Mouse (Mus musculus): Measurements from ENCODE around the gene Stac3. TPM values are rescaled to one million over a fixed set of nuclear protein-coding genes. Genes with fewer than 3 reads are reported as not detected.

Gene Stac3
- polyA plus RNA-seq, 1 experiment from 2014 or later = 1.1 TPM

GRCm38 (mm10) chr10:127511634-127512306, 10.3 kb downstream of the Stac3 start:
- peak overlapping the region; percentile 98 for H3K27ac ChIP-seq
- H3K9ac ChIP-seq = peak overlapping the region; percentile 77
- H3K4me3 ChIP-seq = peak overlapping the region; percentile 45
- WGBS = 0% methylated on average over 30 of the region's 46 CpGs
- no peaks in the 10 kb centered on the region for H3K9me3 ChIP-seq (replicated peaks)
- peak overlapping the region; percentile 89 for H3K4me2 ChIP-seq
- H3K27me3 ChIP-seq = peaks cover 45% of the 10 kb centered on the region
- H3K4me1 ChIP-seq = peaks cover 86% of the 10 kb centered on the region
- ATAC-seq = no peak
- no peaks in the 10 kb centered on the region for H3K36me3 ChIP-seq (ENCODE audit: poor library complexity, severe bottlenecking)

GRCm38 (mm10) chr10:127512307-127512666, 10.8 kb downstream of the Stac3 start:
- Histone ChIP-seq H3K27ac (peak overlapping the region; percentile 98), H3K4me1 (peaks cover 91% of the 10 kb centered on the region), H3K27me3 (peaks cover 44% of the 10 kb centered on the region), H3K36me3 (ENCODE audit: poor library complexity, severe bottlenecking) (peaks cover under 1% of the 10 kb centered on the region), H3K4me3 (peak overlapping the region; percentile 45), H3K4me2 (peak overlapping the region; percentile 89), H3K9me3 (replicated peaks) (no peaks in the 10 kb centered on the region), H3K9ac (peak overlapping the region; percentile 77)
- no peak for ATAC-seq
- WGBS = 2% methylated on average over 7 of the region's 7 CpGs

DNA sequence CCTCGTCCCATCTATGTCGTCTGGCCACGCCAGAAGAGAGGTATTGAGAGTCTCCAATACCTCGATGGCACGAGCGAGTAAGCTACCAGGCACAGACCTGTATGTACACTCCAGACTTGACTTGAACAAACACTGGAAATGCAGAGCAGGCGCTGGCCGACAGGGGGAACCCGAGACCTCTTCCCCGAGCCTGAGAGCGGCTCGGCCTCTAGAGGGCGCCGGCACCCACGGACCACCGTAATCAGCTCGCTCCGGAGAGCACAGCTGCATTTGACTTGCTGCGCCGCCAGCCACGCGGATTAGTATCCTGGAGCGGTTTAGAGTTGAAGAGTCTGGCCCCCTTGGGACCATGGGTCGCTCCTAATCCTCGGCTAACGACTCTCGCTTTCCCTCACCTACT, 11.3 kb downstream of the Stac3 start:
- Histone ChIP-seq H3K27me3 (peaks cover 43% of the 10 kb centered on the region), H3K4me1 (peaks cover 92% of the 10 kb centered on the region), H3K4me3 (peak overlapping the region; percentile 45), H3K36me3 (ENCODE audit: poor library complexity, severe bottlenecking) (peaks cover 6% of the 10 kb centered on the region), H3K4me2 (peak overlapping the region; percentile 89), H3K9ac (peak overlapping the region; percentile 77), H3K27ac (peak overlapping the region; percentile 98), H3K9me3 (replicated peaks) (no peaks in the 10 kb centered on the region)
- peak; percentile 17 for ATAC-seq
- under 1% methylated on average over 27 of the region's 27 CpGs for WGBS

GRCm38 (mm10) chr10:127513501-127514091, 12.1 kb downstream of the Stac3 start:
- ATAC-seq = no peak; the same call in 1 of the 2 replicates
- peak overlapping the region; percentile 43 for H3K9ac ChIP-seq
- H3K27me3 ChIP-seq = peaks cover 48% of the 10 kb centered on the region
- H3K4me3 ChIP-seq = peak overlapping the region; percentile 45
- H3K36me3 ChIP-seq (ENCODE audit: poor library complexity, severe bottlenecking) = peaks cover 14% of the 10 kb centered on the region
- WGBS = 0% methylated on average over 16 of the region's 16 CpGs
- H3K4me1 ChIP-seq = peaks cover 85% of the 10 kb centered on the region
- H3K27ac ChIP-seq = peak overlapping the region; percentile 78
- H3K4me2 ChIP-seq = peak overlapping the region; percentile 89
- H3K9me3 ChIP-seq (replicated peaks) = no peaks in the 10 kb centered on the region

DNA sequence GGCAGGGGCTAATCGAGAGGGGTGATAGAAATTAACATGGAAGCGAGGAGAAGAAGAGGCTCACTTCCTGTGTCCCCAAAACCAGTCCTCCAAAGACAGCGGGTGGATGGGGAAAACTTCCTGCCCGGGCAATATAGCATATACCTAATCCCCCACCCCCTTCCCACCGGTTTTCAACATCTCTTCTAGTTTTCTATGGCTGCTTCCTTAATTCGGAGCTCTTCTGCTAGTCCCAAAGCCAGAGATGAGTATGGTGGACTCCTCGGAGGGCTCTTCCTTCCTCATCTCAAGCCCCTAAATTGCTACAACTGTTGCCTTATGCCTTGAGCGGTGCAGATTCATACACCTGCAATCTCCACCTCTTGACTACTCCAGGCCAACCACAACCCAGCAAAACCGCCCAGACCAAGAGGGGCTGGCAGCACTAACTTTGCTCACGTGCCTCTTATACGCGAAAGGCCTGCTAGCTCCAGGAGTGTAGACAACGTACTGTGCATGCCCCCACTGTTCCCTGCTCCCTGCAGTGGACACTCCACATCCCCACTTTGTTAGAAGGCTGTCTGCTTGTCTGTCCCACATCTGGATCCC, 12.7 kb downstream of the Stac3 start:
- H3K27me3 ChIP-seq = peaks cover 48% of the 10 kb centered on the region
- H3K27ac ChIP-seq = peak overlapping the region; percentile 78; the same call in 1 of the 2 replicates
- no peaks in the 10 kb centered on the region for H3K9me3 ChIP-seq (replicated peaks)
- H3K9ac ChIP-seq = peak overlapping the region; percentile 43; the same call in 1 of the 2 replicates
- WGBS = 9% methylated on average over 13 of the region's 13 CpGs
- no peak for ATAC-seq
- peak overlapping the region; percentile 89 for H3K4me2 ChIP-seq
- H3K4me1 ChIP-seq = peaks cover 80% of the 10 kb centered on the region
- peak overlapping the region; percentile 45; the same call in 1 of the 2 replicates for H3K4me3 ChIP-seq
- peaks cover 20% of the 10 kb centered on the region for H3K36me3 ChIP-seq (ENCODE audit: poor library complexity, severe bottlenecking)

DNA sequence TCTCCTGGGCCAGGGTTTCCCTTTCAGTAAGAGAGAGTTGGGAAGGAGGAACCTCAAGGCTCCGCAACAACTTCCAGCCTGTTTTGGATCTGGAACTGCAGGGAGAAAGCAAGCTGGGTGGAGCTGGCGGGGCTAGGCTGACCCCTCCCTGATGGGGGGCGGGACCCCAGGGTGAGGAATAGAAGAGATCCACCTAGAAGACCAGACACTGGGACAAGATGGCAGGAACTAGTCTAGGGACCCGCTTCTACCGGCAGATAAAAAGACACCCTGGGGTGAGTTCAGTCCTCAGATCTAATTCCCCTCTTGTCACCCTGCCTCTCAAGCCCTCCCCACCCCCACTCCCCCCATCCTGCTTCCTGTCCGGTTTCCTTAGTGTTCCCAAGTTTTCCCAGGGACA, 13.3 kb downstream of the Stac3 start, which contains the start of gene Ndufa4l2:
Ndufa4l2 (plus strand) TSS at position 204 of the 400 bp plus-strand sequence.
- Histone ChIP-seq H3K4me2 (peak within 1 kb of the TSS; percentile 89), H3K4me3 (peak within 1 kb of the TSS; percentile 45), H3K27ac (peak within 1 kb of the TSS; percentile 78), H3K9me3 (replicated peaks) (no peaks in the 10 kb centered on the region), H3K4me1 (peaks cover 75% of the 10 kb centered on the region), H3K9ac (peak within 1 kb of the TSS; percentile 43), H3K36me3 (ENCODE audit: poor library complexity, severe bottlenecking) (peaks cover 25% of the 10 kb centered on the region), H3K27me3 (peaks cover 48% of the 10 kb centered on the region)
- no peak for ATAC-seq
- 17% methylated on average over 6 of the region's 6 CpGs for WGBS

DNA sequence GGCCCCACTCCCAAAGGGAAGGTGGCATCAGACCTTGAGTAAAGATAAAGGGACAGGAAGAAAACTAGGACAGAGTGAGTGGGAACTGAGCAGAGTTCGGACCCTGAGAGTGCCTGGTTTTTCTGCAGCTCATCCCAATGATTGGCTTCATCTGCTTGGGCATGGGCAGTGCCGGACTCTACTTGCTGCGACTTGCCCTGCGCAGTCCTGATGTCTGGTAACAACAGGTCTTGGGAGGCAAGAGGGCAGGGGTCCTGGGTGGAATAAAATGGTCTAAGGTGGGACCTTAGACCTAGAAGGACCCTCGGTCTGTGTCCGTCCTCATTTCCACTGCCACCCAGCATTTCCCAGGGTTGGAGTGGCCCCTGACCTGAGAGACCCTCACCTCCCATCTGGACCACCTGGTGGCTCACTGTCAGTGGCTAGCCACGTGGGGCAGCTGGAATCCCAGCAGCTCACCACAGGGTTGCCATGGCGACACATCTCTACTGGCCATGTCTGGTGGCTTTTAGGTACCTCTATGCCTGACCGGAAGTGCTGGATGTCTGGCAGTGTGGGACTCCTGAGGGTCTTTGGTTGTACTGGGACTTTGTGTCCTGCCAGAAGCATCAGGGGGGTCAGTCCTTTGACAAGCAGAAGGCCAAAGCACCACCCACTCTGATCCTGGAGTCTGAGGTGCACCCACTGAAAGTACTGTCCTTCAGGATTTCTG, 13.9 kb downstream of the Stac3 start:
- Histone ChIP-seq H3K27me3 (peaks cover 50% of the 10 kb centered on the region), H3K4me3 (no peak overlapping the region), H3K36me3 (ENCODE audit: poor library complexity, severe bottlenecking) (peaks cover 32% of the 10 kb centered on the region), H3K27ac (no peak overlapping the region), H3K4me2 (no peak overlapping the region; the same call in 1 of the 2 replicates), H3K9ac (no peak overlapping the region), H3K9me3 (replicated peaks) (no peaks in the 10 kb centered on the region), H3K4me1 (peaks cover 68% of the 10 kb centered on the region)
- no peak for ATAC-seq
- 35% methylated on average over 9 of the region's 9 CpGs for WGBS

- H3K4me2 ChIP-seq = no peak overlapping the region; the same call in 1 of the 2 replicates
- ATAC-seq = no peak
- no peaks in the 10 kb centered on the region for H3K9me3 ChIP-seq (replicated peaks)
- peaks cover 35% of the 10 kb centered on the region for H3K36me3 ChIP-seq (ENCODE audit: poor library complexity, severe bottlenecking)
- 19% methylated on average over 8 of the region's 8 CpGs for WGBS
- H3K27me3 ChIP-seq = peaks cover 48% of the 10 kb centered on the region
- no peak overlapping the region for H3K27ac ChIP-seq
- H3K9ac ChIP-seq = 0 out of 2 replicates have a peak overlapping the region, but pooled peaks have one; percentile 39
- H3K4me3 ChIP-seq = no peak overlapping the region
- peaks cover 68% of the 10 kb centered on the region for H3K4me1 ChIP-seq
Measured at GRCm38 (mm10) chr10:127515983-127516459, 14.5 kb downstream of the Stac3 start.

GRCm38 (mm10) chr10:127516576-127517260, 15.2 kb downstream of the Stac3 start:
- Histone ChIP-seq H3K27ac (no peak overlapping the region), H3K9me3 (replicated peaks) (no peaks in the 10 kb centered on the region), H3K4me3 (no peak overlapping the region), H3K9ac (peak overlapping the region; percentile 39; the same call in 1 of the 2 replicates), H3K36me3 (ENCODE audit: poor library complexity, severe bottlenecking) (peaks cover 35% of the 10 kb centered on the region), H3K4me2 (peak overlapping the region; percentile 21), H3K27me3 (peaks cover 46% of the 10 kb centered on the region), H3K4me1 (peaks cover 68% of the 10 kb centered on the region)
- WGBS = 6% methylated on average over 30 of the region's 30 CpGs
- ATAC-seq = no peak

- H3K4me2 ChIP-seq = no peak overlapping the region
- no peak overlapping the region for H3K27ac ChIP-seq
- H3K27me3 ChIP-seq = peaks cover 46% of the 10 kb centered on the region
- no peak overlapping the region for H3K4me3 ChIP-seq
- H3K4me1 ChIP-seq = peaks cover 61% of the 10 kb centered on the region
- peaks cover 35% of the 10 kb centered on the region for H3K36me3 ChIP-seq (ENCODE audit: poor library complexity, severe bottlenecking)
- H3K9me3 ChIP-seq (replicated peaks) = no peaks in the 10 kb centered on the region
- 93% methylated on average over 22 of the region's 22 CpGs for WGBS
- H3K9ac ChIP-seq = no peak overlapping the region
- ATAC-seq = no peak
Measured at GRCm38 (mm10) chr10:127517941-127518340, 16.5 kb downstream of the Stac3 start.

GRCm38 (mm10) chr10:127519041-127519701, 17.7 kb downstream of the Stac3 start:
- no peak overlapping the region for H3K4me2 ChIP-seq
- no peak overlapping the region for H3K27ac ChIP-seq
- H3K9ac ChIP-seq = no peak overlapping the region
- H3K36me3 ChIP-seq (ENCODE audit: poor library complexity, severe bottlenecking) = peaks cover 35% of the 10 kb centered on the region
- H3K4me3 ChIP-seq = no peak overlapping the region
- 93% methylated on average over 25 of the region's 26 CpGs for WGBS
- ATAC-seq = no peak
- peaks cover 49% of the 10 kb centered on the region for H3K4me1 ChIP-seq
- no peaks in the 10 kb centered on the region for H3K9me3 ChIP-seq (replicated peaks)
- peaks cover 48% of the 10 kb centered on the region for H3K27me3 ChIP-seq
